Mouse (Mus musculus): ENCODE measurements around the gene Rpl39l.
"Not testable (repeated sequence)": the region's sequence is repeated elsewhere in the genome, so short reads cannot be mapped to it uniquely, and the experiment has no call there.

Rpl39l gene

DNA sequence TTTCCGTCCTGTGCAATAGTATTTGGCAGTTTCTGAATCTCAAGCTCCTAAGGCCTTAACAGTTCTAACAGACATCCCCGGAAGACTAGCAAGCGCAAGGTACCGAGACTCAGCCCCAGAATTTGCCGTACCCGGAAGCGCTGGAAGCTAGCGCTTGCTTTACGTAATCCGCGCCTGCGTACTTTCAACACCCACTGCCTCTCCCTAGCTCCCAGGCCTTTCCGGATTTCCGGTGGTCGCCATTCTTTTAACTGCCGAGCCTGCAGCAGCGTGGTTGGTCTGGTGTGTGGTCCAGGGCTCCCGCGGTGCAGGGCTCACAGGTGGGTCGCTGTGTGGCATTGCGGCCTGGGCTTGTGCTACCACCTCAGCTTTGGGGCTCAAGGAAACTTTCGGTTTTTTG lies at the start of gene Rpl39l:
TSS of gene Rpl39l (plus strand) at position 222 of the 400 bp plus-strand sequence.
- DNase-seq (ENCODE audit: low read depth): no peak

DNA sequence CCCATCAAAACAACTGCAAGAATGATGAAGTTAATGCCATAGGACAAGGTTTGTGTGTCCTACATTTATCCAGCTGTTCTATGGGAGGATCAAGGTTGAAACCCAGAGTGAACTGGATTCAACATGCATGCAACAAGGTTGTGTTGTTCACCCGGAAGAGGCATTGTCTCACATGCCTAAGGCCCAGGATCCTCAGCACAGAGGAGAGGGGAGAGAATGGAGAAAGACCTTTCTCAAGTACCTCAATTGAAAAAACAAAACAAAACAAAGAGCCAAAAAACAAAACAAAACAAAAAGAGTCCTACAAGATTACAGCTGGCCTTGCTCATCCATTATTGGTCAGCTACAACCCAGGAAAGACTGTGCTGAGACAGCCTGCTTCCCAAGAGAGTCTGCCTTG lies 42.4 kb upstream of the Rpl39l start:
- DNase-seq (ENCODE audit: low read depth): no peak

DNA sequence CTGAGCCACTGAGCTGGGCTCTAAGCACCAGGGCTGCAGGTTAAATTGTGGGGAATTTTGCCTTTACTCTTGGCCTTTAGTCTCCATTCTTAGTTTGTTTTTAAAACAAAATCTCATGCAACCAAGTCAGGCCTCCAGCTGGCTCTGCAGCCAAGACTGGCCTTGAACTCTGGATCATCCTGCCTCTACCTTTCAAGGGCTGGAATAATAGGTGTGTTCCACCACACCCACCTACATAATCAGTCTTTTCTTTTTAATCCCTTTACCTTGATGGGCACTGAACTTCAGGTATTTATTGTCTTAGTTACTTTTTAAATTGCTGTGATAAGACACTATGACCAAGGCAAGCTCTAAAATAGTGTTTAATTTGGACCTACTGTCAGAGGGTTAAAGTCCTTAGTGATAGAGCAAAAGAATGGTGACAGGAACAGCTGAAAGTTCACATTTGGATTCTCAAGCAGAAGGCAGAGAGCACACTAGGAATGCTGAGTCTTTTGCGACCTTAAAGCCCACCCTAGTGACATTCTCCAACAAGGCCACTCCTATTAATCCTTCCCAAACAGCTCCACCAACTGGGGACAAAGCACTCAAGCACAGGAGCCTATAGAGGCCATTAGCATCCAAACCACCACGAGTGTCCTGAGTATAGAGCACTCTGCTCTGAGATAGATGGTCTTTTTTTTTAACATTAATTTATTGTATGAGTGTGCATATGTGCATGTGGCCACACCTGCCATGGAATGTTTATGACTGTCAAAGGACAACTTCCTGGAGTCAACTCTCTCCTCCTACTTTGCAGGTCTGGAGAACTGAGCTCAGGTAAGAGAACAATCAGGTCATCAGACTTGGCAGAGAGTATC lies 40.7 kb upstream of the Rpl39l start:
- DNase-seq (ENCODE audit: low read depth): no peak

DNA sequence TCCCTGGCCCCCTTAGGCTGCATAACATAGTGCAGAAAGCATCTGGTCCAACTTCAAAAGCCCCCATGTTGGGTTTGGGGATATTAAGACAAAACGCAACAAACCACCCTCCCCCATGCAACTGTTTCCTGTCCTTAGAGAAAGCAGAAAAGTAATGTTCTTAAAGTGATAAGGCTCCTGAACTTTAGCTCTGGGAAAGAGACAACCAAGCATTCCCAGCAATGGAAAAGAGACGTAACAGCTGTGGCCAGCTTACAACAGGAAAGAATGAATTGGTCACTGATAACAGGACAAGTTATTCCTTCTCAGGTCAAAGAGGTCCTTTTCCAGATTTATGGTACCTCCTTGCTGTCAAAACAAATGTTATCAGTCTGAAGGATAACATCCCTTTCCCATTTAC lies 26.9 kb upstream of the Rpl39l start:
- DNase-seq (ENCODE audit: low read depth): no peak

DNA sequence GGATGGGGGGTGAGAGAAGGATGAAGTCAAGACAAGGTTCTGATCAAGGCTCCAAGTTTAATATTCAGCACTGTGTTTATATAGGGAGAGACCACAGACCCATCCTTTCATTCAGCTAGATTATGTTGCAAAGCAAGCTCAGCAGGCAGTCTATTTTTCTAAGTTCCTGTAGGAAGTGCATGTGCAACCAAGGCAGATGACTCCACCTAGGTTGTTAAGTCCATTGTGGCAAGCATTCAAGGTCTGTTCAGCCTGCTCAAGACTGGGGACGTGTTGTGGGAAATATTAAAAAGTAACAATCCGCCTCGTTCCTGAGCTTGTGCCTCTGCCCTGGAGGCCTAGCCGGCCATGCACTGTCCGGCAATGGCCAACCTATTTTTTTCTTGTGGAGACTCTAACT lies 22.6 kb upstream of the Rpl39l start:
- DNase-seq (ENCODE audit: low read depth): no peak

DNA sequence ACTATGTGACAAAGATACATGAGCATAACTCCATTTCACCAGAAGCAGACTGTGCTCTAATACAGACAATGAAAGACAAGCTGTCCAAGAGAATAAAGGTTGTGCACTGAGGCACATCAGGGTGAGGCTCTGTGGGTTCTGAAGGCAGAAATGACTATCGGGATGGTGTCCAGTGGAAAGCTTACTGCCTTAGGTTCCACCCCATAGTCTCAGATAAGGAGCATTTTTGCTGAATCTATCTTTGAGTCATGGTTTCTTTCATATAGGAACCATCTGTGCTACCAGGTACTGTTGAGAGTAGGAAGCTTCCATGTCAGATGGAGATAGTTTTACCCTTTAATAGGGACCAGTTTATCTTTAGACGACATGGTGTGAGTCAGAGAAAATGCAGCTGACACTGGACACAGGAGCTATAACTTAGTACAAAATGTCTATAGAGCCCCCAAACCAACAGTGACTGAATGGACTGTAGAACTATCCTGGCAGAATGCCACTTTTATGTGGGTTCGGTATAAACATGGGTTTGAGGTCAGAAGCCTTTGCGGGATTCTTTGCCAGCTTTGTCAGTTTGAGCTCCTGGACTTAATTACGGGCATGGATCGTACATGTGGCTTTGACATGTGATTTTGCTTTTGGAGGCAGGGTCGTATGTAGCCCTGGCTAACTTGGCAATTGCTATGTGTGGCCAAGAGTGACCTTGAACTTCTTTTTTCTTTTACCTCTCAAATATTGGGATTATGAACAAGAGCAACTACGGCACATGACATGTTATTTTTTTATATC lies 712 bp upstream of the Rpl39l start:
- no peak for DNase-seq (ENCODE audit: low read depth)

DNA sequence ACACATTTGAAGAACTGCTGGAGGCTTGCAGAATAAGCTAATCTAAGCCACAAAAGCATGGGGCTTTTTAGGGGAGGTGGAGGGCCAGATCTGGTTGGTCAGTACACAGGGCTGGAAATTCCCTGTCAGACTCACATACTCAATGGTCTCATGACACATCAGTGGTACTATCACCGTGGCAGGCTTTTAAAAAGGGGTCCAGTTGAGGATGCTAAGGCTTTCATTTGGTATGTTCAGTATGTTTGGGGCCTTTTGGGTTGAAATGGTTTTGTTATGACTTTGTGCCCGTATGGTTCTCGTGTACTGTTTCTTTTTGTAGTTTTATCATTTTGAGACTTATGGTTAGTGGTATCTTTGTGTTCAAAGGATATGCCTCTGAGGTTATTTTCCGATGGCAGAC lies 1.2 kb downstream of the Rpl39l start:
- no peak for DNase-seq (ENCODE audit: low read depth)

DNA sequence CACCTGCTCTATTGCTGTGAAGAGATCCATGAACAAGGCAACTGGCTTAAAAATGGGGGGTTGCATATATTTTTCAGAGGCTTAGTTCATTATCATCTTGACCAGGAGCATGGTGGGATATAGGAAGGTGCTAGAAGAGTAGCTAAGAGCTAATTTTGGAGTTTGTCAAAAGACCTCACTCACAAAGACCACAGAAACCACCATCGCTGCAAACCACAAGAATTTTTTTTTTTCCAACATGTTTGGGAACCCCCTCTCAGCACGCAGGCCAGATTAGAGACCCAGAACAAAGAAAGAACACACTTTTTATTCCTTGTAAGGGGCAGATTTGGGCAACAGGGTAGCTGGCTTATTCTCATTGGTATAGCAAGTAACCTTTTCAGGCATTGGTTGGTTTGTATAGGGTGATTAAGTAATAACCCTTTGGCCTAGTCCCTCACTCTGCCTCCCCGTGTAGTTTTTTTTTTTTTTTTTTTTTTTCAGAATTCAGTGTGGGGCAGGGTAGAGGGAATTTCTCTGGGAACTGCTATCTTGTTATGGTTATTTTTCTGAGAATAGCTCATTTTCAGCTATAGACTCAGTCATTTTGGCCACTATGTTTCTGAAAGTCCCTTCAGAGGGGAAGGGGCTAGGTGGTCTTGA lies 2.3 kb downstream of the Rpl39l start:
- no peak for DNase-seq (ENCODE audit: low read depth)

DNA sequence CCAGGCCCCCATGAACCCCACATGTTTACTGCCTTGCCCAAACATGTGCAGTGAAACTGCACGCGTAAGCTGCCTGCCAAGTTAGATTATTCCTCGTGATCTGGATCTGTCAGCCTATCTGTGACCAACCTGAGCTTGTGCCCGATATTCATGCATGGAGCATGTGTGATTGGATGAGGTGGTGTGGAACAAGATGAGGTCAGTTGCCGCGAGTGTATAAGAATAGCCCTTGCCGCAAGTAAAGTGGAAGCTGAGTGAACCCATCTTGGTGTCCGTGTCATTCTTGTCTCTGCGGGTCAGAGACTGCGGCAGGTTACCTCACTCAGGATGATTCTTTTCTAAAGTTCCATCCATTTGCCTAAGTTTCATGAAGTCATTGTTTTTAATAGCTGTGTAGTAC lies 17.4 kb downstream of the Rpl39l start:
- DNase-seq (ENCODE audit: low read depth): not testable (repeated sequence)

DNA sequence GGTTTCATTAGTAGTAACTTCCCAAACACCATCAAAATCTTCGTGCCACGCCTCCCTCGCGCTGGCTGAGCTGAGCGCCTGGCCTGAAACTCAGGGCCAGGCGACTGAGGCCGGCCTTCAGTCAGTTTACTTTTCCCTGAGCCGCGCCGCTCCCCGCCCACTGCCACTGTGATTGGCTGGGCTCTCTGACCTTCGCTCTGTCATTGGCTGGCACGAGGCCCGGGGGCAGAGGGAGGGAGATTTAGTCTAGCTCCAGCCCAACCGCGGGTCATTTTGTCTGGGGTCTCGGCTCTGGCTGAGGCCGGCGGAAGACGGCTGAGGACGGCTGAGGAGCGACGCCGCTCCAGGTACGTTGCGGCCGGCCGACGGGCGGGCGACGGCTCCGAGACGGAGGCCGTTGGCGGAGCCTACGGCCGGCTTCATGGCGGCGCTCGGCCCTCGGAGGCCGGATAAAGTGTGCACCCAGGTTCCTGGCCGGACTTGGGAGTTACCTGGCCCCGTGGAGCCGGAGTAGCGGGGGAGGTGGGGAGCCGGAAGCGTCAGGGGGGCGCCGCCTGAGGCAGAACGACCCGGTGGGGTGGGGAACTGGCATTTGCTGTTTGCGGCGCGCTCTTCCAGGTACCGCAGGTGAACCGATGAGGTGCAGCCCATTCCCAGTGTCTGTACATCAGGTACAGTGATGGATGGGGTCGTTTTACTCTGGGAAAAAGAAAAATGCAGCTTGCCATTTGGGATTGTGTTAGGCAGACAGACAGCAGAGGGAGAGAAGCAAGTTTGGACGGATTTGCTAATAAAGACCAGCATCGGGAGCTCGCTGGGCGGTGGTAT lies 22.9 kb downstream of the Rpl39l start, which contains the start of gene Atf7ip2:
TSS of gene Atf7ip2 (plus strand) at position 34 of the 828 bp plus-strand sequence.
- DNase-seq (ENCODE audit: low read depth): no peak

DNA sequence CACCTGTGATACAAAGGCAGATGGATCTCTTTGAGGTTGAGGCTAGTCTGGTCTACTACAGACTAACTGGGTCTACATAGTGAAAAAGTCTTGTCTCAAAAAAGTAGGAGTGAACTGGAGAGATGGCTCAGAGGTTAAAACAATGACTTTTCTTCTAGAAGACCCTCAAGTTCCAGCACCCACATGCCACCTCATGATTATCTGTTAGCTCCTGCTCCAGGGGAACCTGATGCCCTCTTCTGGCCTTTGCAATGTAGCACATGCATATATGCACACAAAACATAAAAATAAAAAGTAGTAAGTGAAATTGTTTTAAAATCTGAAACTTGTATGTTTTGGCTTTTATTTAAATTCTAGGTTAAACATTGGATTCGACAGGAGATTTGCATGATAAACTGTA lies 38.8 kb downstream of the Rpl39l start:
- DNase-seq (ENCODE audit: low read depth): no peak

DNA sequence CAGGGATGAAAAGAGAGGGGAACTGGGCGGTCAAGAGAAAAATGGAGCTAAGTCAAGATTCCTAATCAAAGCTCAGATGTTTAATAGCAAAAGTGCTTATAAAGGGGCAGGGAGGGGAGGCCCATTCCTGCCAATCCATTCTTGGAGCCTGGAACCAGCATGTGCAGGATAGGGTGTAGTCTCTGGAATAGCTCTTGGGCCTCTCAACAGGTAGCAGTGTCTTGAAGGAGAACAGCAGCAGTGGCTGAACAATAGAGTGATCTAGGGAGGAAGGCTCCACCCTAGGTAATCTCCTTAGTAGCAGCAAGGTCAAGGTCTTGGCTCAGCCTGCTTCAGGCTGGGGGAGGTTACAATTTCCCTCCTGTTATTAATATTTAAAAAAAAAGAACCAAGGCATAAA lies 46.3 kb downstream of the Rpl39l start:
- not testable (repeated sequence) for DNase-seq (ENCODE audit: low read depth)

DNA sequence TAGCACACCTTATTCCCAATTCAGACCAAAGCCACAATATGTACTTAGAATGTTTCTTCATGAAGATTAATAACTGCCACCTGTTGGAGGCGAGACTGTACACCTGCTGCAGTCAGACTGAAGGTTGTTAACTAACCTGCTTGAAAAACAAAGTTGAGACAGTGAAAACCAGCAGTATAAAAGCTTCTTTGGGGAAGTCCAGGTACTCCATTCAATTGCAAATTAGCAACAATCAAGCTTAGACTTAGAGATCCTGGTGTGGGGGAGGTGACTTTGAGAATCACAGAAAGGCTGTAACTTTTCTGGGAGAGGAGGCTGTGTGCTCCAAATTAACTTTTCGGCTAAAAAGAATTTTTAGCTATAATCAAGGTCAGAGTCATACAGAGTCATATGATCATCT lies 47.0 kb downstream of the Rpl39l start:
- not testable (repeated sequence) for DNase-seq (ENCODE audit: low read depth)
